Mouse (Mus musculus) heart, adult 2 months (tissue): ENCODE results near the gene Otud7b.

Source experiments
- CTCF ChIP-seq: fragments of 200-600 bp; IDR thresholded peaks from 2 replicates; pipeline ENCODE4 v1.8.1; 2022; ENCODE audit warnings: antibody characterized with exemption, mild to moderate bottlenecking, moderate library complexity
- EP300 ChIP-seq: fragments of 200-500 bp; IDR thresholded peaks from 2 replicates; pipeline ENCODE4 v1.6.1; 2011; ENCODE audit warnings: low read depth, low read length, control low read depth; ENCODE audit not compliant: insufficient read depth
- POLR2A ChIP-seq: fragments of 200-500 bp; IDR thresholded peaks from 2 replicates; pipeline ENCODE4 v1.6.1; 2011; ENCODE audit warnings: mild to moderate bottlenecking, low read depth, low read length, control low read depth; ENCODE audit not compliant: insufficient read depth

DNA sequence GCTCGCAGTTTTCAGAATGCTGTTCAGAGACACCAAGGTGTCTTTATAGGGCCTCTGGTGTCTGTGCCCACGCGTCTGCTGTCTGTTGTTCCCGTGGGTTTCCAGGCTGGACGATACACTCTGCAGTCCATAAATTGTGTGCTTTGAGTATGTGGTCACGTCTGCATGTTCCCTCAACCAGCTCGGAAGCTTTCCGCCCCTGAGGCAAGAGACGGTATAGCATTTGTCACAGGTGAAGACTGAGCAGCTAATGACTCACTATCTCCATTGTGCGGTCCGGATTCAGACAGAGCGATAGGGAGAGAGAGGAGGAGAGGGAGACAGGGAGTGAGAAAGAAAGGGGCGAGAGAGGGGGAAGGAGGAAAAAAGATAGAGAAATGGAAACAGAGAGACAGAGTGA is 10.8 kb upstream of the Otud7b start:
- TF ChIP-seq CTCF (no peak), POLR2A (no peak), EP300 (no peak)
